Mouse (Mus musculus): ENCODE measurements around the gene Timp2. TPM values are rescaled to one million over a fixed set of nuclear protein-coding genes. Genes with fewer than 3 reads are reported as not detected.
A peak's percentile ranks its signal among the peaks of the same experiment; 100 is the strongest.
"Not testable (repeated sequence)": the region's sequence is repeated elsewhere in the genome, so short reads cannot be mapped to it uniquely, and the experiment has no call there.

Timp2 gene
- polyA plus RNA-seq, 1 experiment = 967 TPM

GRCm38 (mm10) chr11:118394538-118394937, 39.0 kb upstream of the Timp2 start:
- no peaks in the 10 kb centered on the region for H3K4me1 ChIP-seq (ENCODE audit: control insufficient read depth, insufficient read depth, low read length)
- TF ChIP-seq CTCF (IDR thresholded peaks at IDR 0.05; ENCODE audit: borderline replicate concordance, insufficient read depth, low read length) = no peak
- TF ChIP-seq POLR2A (IDR thresholded peaks at IDR 0.05; ENCODE audit: low read depth, low read length) = no peak
- no peak overlapping the region for H3K4me3 ChIP-seq (ENCODE audit: insufficient read depth, low read length)
- H3K27ac ChIP-seq (ENCODE audit: insufficient read depth, low read length) = no peak overlapping the region

DNA sequence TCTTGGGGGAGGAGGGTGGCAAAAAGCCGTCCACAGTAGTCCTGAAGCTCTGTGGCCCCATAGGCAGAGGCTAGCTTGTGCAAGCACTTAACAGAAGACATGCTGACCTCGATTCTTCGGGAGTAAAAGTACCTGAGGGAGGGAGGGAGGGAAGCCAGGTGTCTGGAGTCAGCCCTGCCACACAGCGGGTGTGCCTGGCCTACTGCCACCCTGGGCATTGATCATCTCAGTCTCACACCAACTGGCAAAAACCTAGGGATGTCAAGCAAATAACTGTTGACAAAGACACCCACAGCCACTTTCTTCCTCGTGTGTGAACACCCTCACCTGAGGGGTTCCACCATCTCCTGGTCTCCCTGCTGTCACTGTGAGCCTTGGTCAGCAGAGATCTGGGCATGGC, 38.5 kb upstream of the Timp2 start:
- TF ChIP-seq POLR2A (IDR thresholded peaks at IDR 0.05; ENCODE audit: low read depth, low read length) (no peak), CTCF (IDR thresholded peaks at IDR 0.05; ENCODE audit: borderline replicate concordance, insufficient read depth, low read length) (no peak)
- Histone ChIP-seq H3K4me3 (ENCODE audit: insufficient read depth, low read length) (no peak overlapping the region), H3K27ac (ENCODE audit: insufficient read depth, low read length) (no peak overlapping the region), H3K4me1 (ENCODE audit: control insufficient read depth, insufficient read depth, low read length) (no peaks in the 10 kb centered on the region)

GRCm38 (mm10) chr11:118387816-118388215, 32.3 kb upstream of the Timp2 start:
- H3K27ac ChIP-seq (ENCODE audit: insufficient read depth, low read length); H3K4me3 ChIP-seq (ENCODE audit: insufficient read depth, low read length); H3K4me1 ChIP-seq (ENCODE audit: control insufficient read depth, insufficient read depth, low read length): not testable (repeated sequence)

DNA sequence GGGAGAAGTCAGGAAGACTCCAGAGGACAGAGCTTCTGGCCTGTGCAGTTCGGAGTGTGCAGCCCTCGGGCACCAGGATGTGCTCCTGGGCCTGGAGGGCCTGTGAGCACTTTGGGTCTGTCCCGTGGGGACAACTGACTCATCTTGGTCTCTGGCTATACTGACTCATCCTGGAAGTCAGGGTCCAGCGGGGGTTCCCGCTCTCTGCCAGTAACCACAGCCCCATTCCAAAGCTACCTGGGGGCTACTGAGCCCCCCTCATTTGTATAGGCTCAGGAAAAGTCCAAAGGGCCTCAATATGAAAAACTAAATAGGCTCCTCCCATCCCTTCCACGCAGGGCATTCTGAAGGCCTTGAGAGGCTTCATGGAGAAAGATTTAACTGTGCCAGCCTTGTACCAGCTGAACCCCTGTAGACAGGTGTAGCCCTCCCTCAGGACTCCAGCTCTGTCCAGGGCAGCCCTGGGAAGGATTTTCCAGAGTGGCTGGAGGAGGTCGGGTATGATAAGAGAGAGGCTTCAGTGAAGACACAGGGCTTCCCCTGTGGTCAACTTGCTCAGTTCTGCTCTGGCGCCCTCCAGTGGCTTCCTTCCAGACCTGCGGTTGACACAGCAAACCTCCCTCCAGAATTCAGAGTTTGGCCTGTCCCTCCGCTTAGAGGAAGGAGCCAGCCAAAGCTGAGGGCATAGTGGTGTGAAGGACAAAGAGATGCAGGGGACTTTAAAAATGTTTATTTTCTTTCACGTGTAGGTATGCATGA, 23.9 kb upstream of the Timp2 start:
- Histone ChIP-seq H3K4me3 (ENCODE audit: insufficient read depth, low read length) (no peak overlapping the region), H3K4me1 (ENCODE audit: control insufficient read depth, insufficient read depth, low read length) (0 out of 2 replicates have a peak, but pooled peaks cover 3% of the 10 kb centered on the region), H3K27ac (ENCODE audit: insufficient read depth, low read length) (peak overlapping the region; percentile 14; the same call in 1 of the 2 replicates)
- TF ChIP-seq CTCF (IDR thresholded peaks at IDR 0.05; ENCODE audit: borderline replicate concordance, insufficient read depth, low read length) = peak; percentile 84
- TF ChIP-seq POLR2A (IDR thresholded peaks at IDR 0.05; ENCODE audit: low read depth, low read length) = no peak

DNA sequence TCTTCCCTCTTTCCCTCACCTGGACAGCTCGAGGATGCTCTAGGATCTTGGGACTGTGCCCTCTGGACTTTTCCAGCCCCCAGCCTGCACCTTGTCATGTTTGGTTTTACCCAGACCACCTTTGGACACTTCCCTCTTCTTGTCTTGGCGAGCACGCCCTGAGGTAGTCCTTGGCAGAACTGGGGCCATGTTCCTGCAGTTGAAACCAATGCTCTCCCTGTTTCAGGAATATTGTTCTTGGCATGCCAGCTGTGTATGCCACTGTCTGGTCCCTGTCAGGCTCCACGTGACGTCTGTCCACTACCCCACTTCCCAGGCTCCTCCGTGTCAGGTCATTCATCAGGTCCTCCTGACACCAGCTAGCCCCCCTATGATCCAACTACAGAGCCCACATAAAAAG, 23.1 kb upstream of the Timp2 start:
- Histone ChIP-seq H3K4me3 (ENCODE audit: insufficient read depth, low read length) (no peak overlapping the region), H3K27ac (ENCODE audit: insufficient read depth, low read length) (no peak overlapping the region), H3K4me1 (ENCODE audit: control insufficient read depth, insufficient read depth, low read length) (0 out of 2 replicates have a peak, but pooled peaks cover 3% of the 10 kb centered on the region)
- TF ChIP-seq POLR2A (IDR thresholded peaks at IDR 0.05; ENCODE audit: low read depth, low read length) (no peak), CTCF (IDR thresholded peaks at IDR 0.05; ENCODE audit: borderline replicate concordance, insufficient read depth, low read length) (no peak)

- not testable (repeated sequence) for H3K27ac ChIP-seq (ENCODE audit: insufficient read depth, low read length); H3K4me1 ChIP-seq (ENCODE audit: control insufficient read depth, insufficient read depth, low read length); H3K4me3 ChIP-seq (ENCODE audit: insufficient read depth, low read length)
These were observed 20.8 kb upstream of the Timp2 start for GRCm38 (mm10) chr11:118376323-118376722.

DNA sequence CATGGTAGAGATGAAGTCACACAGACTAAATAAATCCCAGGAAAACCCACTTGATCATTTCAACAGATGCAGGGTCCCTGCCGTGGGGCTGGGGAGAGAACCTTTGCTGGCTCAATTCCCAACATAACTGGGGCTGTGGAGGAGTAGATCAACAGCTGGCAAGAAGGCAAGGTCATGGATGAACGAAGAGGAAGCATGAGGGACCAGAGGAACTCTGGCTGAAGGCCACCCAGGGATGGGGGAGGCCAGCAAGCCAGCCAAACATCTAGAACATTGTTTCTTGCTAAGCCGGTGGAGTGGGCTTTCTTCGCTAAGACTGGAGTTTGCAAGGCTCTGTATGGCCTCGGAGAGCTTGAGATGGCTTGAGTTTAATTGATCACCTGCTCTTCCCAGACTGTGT, 20.3 kb upstream of the Timp2 start:
- Histone ChIP-seq H3K4me1 (ENCODE audit: control insufficient read depth, insufficient read depth, low read length) (peaks cover 7% of the 10 kb centered on the region; the same call in 1 of the 2 replicates), H3K4me3 (ENCODE audit: insufficient read depth, low read length) (no peak overlapping the region), H3K27ac (ENCODE audit: insufficient read depth, low read length) (no peak overlapping the region)
- TF ChIP-seq CTCF (IDR thresholded peaks at IDR 0.05; ENCODE audit: borderline replicate concordance, insufficient read depth, low read length) (no peak), POLR2A (IDR thresholded peaks at IDR 0.05; ENCODE audit: low read depth, low read length) (no peak)

DNA sequence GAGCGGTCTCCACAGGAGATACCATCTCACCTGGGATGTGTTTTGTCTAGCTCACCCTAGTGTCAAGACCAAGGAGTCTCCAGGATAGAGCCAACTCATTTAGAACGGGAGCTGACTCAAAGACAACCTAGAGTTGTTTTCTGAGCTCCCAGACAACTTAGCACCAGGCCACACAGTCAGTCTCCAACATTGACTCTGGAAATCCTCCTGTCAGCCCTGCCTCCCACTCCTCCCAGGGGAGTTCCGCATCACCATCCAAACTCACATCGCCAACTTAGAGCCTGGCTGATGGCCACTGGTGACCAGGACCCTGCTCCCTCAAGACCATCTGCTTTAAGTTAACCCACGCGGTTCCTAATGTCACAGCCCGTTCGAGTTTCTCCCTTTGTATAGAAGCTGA, 19.9 kb upstream of the Timp2 start:
- H3K27ac ChIP-seq (ENCODE audit: insufficient read depth, low read length) = no peak overlapping the region
- no peak overlapping the region for H3K4me3 ChIP-seq (ENCODE audit: insufficient read depth, low read length)
- no peak for TF ChIP-seq POLR2A (IDR thresholded peaks at IDR 0.05; ENCODE audit: low read depth, low read length)
- TF ChIP-seq CTCF (IDR thresholded peaks at IDR 0.05; ENCODE audit: borderline replicate concordance, insufficient read depth, low read length) = no peak
- H3K4me1 ChIP-seq (ENCODE audit: control insufficient read depth, insufficient read depth, low read length) = peaks cover 7% of the 10 kb centered on the region; the same call in 1 of the 2 replicates

- H3K27ac ChIP-seq (ENCODE audit: insufficient read depth, low read length) = no peak overlapping the region
- H3K4me1 ChIP-seq (ENCODE audit: control insufficient read depth, insufficient read depth, low read length) = peaks cover 7% of the 10 kb centered on the region; the same call in 1 of the 2 replicates
- H3K4me3 ChIP-seq (ENCODE audit: insufficient read depth, low read length) = no peak overlapping the region
- no peak for TF ChIP-seq POLR2A (IDR thresholded peaks at IDR 0.05; ENCODE audit: low read depth, low read length)
- no peak for TF ChIP-seq CTCF (IDR thresholded peaks at IDR 0.05; ENCODE audit: borderline replicate concordance, insufficient read depth, low read length)
These were observed 19.5 kb upstream of the Timp2 start for GRCm38 (mm10) chr11:118375006-118375405.

DNA sequence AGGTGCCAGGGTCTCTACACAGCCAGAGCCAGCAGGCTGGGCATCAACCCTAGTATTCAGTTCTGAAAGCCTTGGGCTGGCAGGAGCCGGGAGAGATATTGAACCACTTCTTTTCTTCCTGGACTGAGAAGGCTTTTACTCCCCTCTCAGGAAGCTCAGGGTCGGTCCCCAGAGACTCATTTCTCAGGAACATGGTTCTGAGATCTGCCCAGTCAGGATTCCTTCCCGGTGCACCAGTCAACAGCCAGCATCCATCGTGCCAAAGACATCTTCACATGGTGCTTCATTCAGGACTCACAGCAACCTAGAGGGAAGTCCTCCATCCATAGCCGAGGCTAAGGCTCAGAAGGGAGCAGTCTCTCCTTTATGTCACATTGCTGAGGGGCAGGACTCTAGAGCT, 19.0 kb upstream of the Timp2 start:
- no peak overlapping the region for H3K27ac ChIP-seq (ENCODE audit: insufficient read depth, low read length)

More for the DNA sequence above, 19.0 kb upstream of the Timp2 start:
- Histone ChIP-seq H3K4me3 (ENCODE audit: insufficient read depth, low read length) (no peak overlapping the region), H3K4me1 (ENCODE audit: control insufficient read depth, insufficient read depth, low read length) (peaks cover 7% of the 10 kb centered on the region; the same call in 1 of the 2 replicates)
- TF ChIP-seq POLR2A (IDR thresholded peaks at IDR 0.05; ENCODE audit: low read depth, low read length) (no peak), CTCF (IDR thresholded peaks at IDR 0.05; ENCODE audit: borderline replicate concordance, insufficient read depth, low read length) (no peak)

Measured in embryonic fibroblast, embryonic 13.5 days (primary cell).